Mouse (Mus musculus): ENCODE data around the gene Anp32e. TPM values are rescaled to one million over a fixed set of nuclear protein-coding genes. Genes with fewer than 3 reads are reported as not detected.
"Not testable (repeated sequence)": the region's sequence is repeated elsewhere in the genome, so short reads cannot be mapped to it uniquely, and the experiment has no call there.

Anp32e gene
- total and polyA plus RNA-seq, 3 experiments, result 94.7 to 405 (median 180) TPM

GRCm38 (mm10) chr3:95945731-95946240 lies 16.7 kb downstream of the Anp32e start:
- H3K27me3 ChIP-seq (ENCODE audit: insufficient read depth, low read length), result no peaks in the 10 kb centered on the region
- H3K36me3 ChIP-seq (replicated peaks), result peaks cover 80% of the 10 kb centered on the region
- no peak for TF ChIP-seq TAL1 (conservative IDR thresholded peaks at IDR 0.05; ENCODE audit: low read depth, low read length)
- TF ChIP-seq POLR2AphosphoS5 (IDR thresholded peaks at IDR 0.05; ENCODE audit: insufficient replicate concordance, low read depth, low read length), result no peak
- H3K9me3 ChIP-seq (replicated peaks), result no peaks in the 10 kb centered on the region
- H3K4me3 ChIP-seq (ENCODE audit: low read depth, low read length), result no peak overlapping the region
- peaks cover 19% of the 10 kb centered on the region for H3K4me1 ChIP-seq (ENCODE audit: insufficient read depth, low read depth, low read length)
- ATAC-seq (ENCODE audit: extremely low read depth, insufficient number of reproducible peaks, low FRiP score, poor library complexity, severe bottlenecking), result no peak
- no peak for DNase-seq (ENCODE audit: low spot score)

DNA sequence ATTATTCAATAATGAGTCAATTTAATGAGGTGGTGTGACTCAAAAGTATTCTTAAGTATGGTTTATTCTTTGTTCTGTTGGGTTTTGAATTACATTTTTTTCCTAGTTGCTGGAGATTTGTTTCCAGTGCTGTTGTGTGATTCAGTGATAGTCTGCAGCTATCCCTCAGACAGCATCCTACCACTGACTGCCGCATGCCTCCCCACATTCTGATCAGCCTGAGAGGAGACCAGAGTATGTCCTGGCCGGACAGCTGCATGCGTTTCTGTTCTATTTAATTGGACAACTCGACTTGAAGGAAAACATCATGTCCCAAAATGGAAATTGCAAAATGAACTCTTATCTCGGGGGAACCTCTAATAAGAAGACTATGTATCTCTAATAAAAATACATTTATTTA lies 19.3 kb downstream of the Anp32e start:
- Histone ChIP-seq H3K4me3 (ENCODE audit: low read depth, low read length) (no peak overlapping the region), H3K9me3 (replicated peaks) (no peaks in the 10 kb centered on the region), H3K36me3 (replicated peaks) (peaks cover 59% of the 10 kb centered on the region), H3K4me1 (ENCODE audit: insufficient read depth, low read depth, low read length) (peaks cover 14% of the 10 kb centered on the region), H3K27me3 (ENCODE audit: insufficient read depth, low read length) (no peaks in the 10 kb centered on the region)
- no peak for ATAC-seq (ENCODE audit: extremely low read depth, insufficient number of reproducible peaks, low FRiP score, poor library complexity, severe bottlenecking)
- TF ChIP-seq CTCF (IDR thresholded peaks at IDR 0.05; ENCODE audit: low read depth, low read length), result no peak
- no peak for TF ChIP-seq GATA2 (IDR thresholded peaks at IDR 0.05; ENCODE audit: borderline replicate concordance, low read depth, low read length)
- TF ChIP-seq POLR2AphosphoS5 (IDR thresholded peaks at IDR 0.05; ENCODE audit: insufficient replicate concordance, low read depth, low read length), result no peak
- TF ChIP-seq TAL1 (conservative IDR thresholded peaks at IDR 0.05; ENCODE audit: low read depth, low read length), result no peak
- no peak for TF ChIP-seq GATA1 (IDR thresholded peaks at IDR 0.05; ENCODE audit: borderline replicate concordance, low read length)
- no peak for DNase-seq (ENCODE audit: low spot score)

- Histone ChIP-seq H3K9me3 (replicated peaks) (0 out of 2 replicates have a peak, but pooled peaks cover 4% of the 10 kb centered on the region), H3K27me3 (ENCODE audit: insufficient read depth, low read length) (no peaks in the 10 kb centered on the region), H3K4me1 (ENCODE audit: insufficient read depth, low read depth, low read length) (peaks cover 27% of the 10 kb centered on the region), H3K36me3 (replicated peaks) (peaks cover 35% of the 10 kb centered on the region), H3K4me3 (ENCODE audit: low read depth, low read length) (peak overlapping the region; percentile 71)
- ATAC-seq (ENCODE audit: extremely low read depth, insufficient number of reproducible peaks, low FRiP score, poor library complexity, severe bottlenecking) (peak; percentile 72), DNase-seq (ENCODE audit: low spot score) (peak; percentile 57)
- TF ChIP-seq GATA1 (IDR thresholded peaks at IDR 0.05; ENCODE audit: borderline replicate concordance, low read length), result no peak
- no peak for TF ChIP-seq TAL1 (conservative IDR thresholded peaks at IDR 0.05; ENCODE audit: low read depth, low read length)
- no peak for TF ChIP-seq POLR2AphosphoS5 (IDR thresholded peaks at IDR 0.05; ENCODE audit: insufficient replicate concordance, low read depth, low read length)
- TF ChIP-seq CTCF (IDR thresholded peaks at IDR 0.05; ENCODE audit: low read depth, low read length), result no peak
- no peak for TF ChIP-seq GATA2 (IDR thresholded peaks at IDR 0.05; ENCODE audit: borderline replicate concordance, low read depth, low read length)
Measured at GRCm38 (mm10) chr3:95950763-95951551, 21.9 kb downstream of the Anp32e start.

DNA sequence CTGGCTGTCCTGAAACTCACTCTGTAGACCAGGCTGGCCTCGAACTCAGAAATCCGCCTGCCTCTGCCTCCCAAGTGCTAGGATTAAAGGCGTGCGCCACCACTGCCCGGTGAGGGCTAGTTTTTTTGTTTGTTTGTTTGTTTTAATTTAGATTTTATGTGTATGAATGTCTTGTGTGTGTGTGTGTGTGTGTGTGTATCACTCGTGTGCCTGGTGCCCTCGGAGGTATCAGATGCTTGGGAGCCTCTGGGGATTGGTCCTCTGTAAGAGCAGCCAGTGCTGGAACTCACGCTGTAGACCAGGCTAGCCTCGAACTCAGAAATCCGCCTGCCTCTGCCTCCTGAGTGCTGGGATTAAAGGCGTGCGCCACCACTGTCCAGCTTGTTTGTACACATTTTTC lies 22.5 kb downstream of the Anp32e start:
- DNase-seq (ENCODE audit: low spot score); H3K9me3 ChIP-seq (replicated peaks); H3K27me3 ChIP-seq (ENCODE audit: insufficient read depth, low read length); ATAC-seq (ENCODE audit: extremely low read depth, insufficient number of reproducible peaks, low FRiP score, poor library complexity, severe bottlenecking): not testable (repeated sequence)
- Histone ChIP-seq H3K4me1 (ENCODE audit: insufficient read depth, low read depth, low read length) (peaks cover 32% of the 10 kb centered on the region), H3K36me3 (replicated peaks) (peaks cover 29% of the 10 kb centered on the region), H3K4me3 (ENCODE audit: low read depth, low read length) (peak overlapping the region; percentile 71)

- ATAC-seq (ENCODE audit: extremely low read depth, insufficient number of reproducible peaks, low FRiP score, poor library complexity, severe bottlenecking), result no peak
- H3K4me3 ChIP-seq (ENCODE audit: low read depth, low read length), result no peak overlapping the region
- DNase-seq (ENCODE audit: low spot score), result no peak
- H3K27me3 ChIP-seq (ENCODE audit: insufficient read depth, low read length), result no peaks in the 10 kb centered on the region
- TF ChIP-seq CTCF (IDR thresholded peaks at IDR 0.05; ENCODE audit: low read depth, low read length) (no peak), GATA2 (IDR thresholded peaks at IDR 0.05; ENCODE audit: borderline replicate concordance, low read depth, low read length) (no peak), POLR2AphosphoS5 (IDR thresholded peaks at IDR 0.05; ENCODE audit: insufficient replicate concordance, low read depth, low read length) (no peak), GATA1 (IDR thresholded peaks at IDR 0.05; ENCODE audit: borderline replicate concordance, low read length) (no peak), TAL1 (conservative IDR thresholded peaks at IDR 0.05; ENCODE audit: low read depth, low read length) (no peak)
- peaks cover 44% of the 10 kb centered on the region for H3K4me1 ChIP-seq (ENCODE audit: insufficient read depth, low read depth, low read length)
- 0 out of 2 replicates have a peak, but pooled peaks cover 4% of the 10 kb centered on the region for H3K9me3 ChIP-seq (replicated peaks)
- H3K36me3 ChIP-seq (replicated peaks), result peaks cover 18% of the 10 kb centered on the region
Measured at GRCm38 (mm10) chr3:95953023-95953422, 24.0 kb downstream of the Anp32e start.

GRCm38 (mm10) chr3:95953522-95953921 lies 24.5 kb downstream of the Anp32e start:
- TF ChIP-seq POLR2AphosphoS5 (IDR thresholded peaks at IDR 0.05; ENCODE audit: insufficient replicate concordance, low read depth, low read length) (no peak), GATA1 (IDR thresholded peaks at IDR 0.05; ENCODE audit: borderline replicate concordance, low read length) (no peak), CTCF (IDR thresholded peaks at IDR 0.05; ENCODE audit: low read depth, low read length) (no peak), GATA2 (IDR thresholded peaks at IDR 0.05; ENCODE audit: borderline replicate concordance, low read depth, low read length) (no peak), TAL1 (conservative IDR thresholded peaks at IDR 0.05; ENCODE audit: low read depth, low read length) (no peak)
- Histone ChIP-seq H3K27me3 (ENCODE audit: insufficient read depth, low read length) (no peaks in the 10 kb centered on the region), H3K36me3 (replicated peaks) (peaks cover 13% of the 10 kb centered on the region), H3K4me3 (ENCODE audit: low read depth, low read length) (no peak overlapping the region), H3K9me3 (replicated peaks) (0 out of 2 replicates have a peak, but pooled peaks cover 4% of the 10 kb centered on the region), H3K4me1 (ENCODE audit: insufficient read depth, low read depth, low read length) (peaks cover 48% of the 10 kb centered on the region)
- ATAC-seq (ENCODE audit: extremely low read depth, insufficient number of reproducible peaks, low FRiP score, poor library complexity, severe bottlenecking), result no peak
- DNase-seq (ENCODE audit: low spot score), result no peak

- H3K27me3 ChIP-seq (ENCODE audit: insufficient read depth, low read length); H3K4me3 ChIP-seq (ENCODE audit: low read depth, low read length); DNase-seq (ENCODE audit: low spot score); H3K9me3 ChIP-seq (replicated peaks); ATAC-seq (ENCODE audit: extremely low read depth, insufficient number of reproducible peaks, low FRiP score, poor library complexity, severe bottlenecking); H3K36me3 ChIP-seq (replicated peaks): not testable (repeated sequence)
- H3K4me1 ChIP-seq (ENCODE audit: insufficient read depth, low read depth, low read length), result peaks cover 52% of the 10 kb centered on the region
Measured at GRCm38 (mm10) chr3:95954648-95955173, 25.7 kb downstream of the Anp32e start.
